Mouse (Mus musculus) spleen, postnatal 0 days (tissue): ENCODE measurements around the gene Eif4g2. TPM values are rescaled to one million over a fixed set of nuclear protein-coding genes. Genes with fewer than 3 reads are reported as not detected.

Experiments
- polyA plus RNA-seq: library from polyadenylated mRNA; unstranded; fragments of >200 nt; fragmentation: Nextera tagmentation; extraction: Ambion mirVana; gene quantifications from 2 replicates; pipeline ENCODE4 v1.2.1, GENCODE M21; 2015

Gene Eif4g2
- polyA plus RNA-seq = 322 and 348 TPM in 2 replicates

DNA sequence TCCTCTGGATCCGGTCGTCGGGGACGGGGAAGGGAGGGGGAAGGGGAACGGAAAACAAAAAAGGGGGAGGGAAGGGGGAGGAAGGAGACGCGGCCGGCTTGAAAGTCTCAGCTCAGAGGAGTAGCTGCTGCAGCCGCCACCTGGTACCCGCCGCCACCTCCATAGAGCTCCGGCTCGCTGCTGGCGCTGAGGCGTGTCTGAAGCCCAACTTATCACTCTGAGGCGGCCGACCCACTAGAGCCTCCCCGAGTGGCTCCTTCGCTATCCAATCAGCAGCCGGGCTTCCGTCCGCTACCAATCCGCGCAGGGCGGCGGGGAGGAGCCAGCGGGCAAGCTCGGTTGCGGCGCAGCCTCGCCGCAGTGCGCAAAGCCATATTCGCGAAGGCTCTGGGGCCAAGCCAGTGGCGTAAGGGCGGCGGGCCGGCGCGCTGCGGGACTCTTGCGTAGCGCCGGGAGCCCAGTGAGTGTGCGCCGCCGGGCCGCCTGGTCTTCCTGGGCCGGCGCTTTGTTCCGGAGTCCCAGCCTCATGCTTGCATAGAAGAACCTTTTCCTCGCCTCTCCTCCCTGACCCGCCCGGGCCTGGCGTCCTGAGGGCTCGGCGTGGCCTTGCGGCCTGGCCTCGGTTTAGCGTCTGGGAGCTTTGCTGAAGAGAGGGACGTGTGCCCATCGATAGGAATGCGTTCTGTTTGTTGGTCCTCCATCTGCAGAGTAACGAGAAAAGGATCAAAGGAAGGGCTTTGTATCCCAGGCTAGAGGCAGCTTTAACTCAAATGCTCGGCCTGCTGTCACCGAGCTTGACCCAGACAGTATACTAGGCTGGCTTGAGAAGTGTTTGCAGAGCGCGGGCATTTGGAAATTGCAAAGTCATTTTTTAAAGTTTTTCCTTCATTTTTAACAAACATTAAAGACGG, at the start of gene Eif4g2:
Gene Eif4g2, minus strand, starts transcription at position 209 of the 911 bp plus-strand sequence.

DNA sequence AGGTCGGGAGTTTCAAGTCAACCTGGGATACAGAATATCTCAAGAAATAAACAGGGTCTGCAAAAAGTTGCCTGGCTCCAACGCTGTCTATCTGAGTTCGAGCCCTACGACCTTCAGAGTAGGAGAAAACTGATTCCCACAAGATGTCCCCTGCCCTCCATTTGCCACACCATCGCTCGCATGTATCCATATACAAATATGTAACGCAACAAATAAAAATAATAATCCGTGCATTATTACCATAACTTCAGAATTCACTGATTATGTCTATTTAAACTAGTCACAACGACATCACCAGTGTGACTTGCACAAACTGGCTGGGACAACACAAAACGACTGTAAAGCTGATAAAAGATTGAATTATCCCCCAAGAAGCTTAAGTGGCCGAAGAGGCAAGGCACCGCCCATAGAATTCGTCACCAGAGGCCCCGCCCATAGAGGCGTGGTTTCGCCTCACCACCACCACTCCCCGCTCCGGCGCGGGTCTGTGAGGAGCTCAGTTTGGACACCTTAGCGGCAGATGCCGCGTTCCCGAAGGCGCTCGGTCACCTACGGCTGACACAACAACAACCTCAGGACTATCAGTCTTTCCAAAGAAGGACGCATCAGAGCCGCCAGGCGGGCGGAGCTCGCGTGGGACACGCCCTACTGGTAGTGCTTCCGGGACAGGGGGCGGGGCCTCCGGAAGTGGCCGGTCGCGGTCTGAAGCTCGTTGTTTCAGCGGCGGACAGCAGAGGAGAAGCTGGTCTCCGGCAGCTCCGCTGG, 54.4 kb downstream of the Eif4g2 start, which contains the start of gene Ctr9:
Gene Ctr9, plus strand, starts transcription at position 671 of the 765 bp plus-strand sequence.

Other genes with a start within 250 kb of the Eif4g2 start
- gene Rnf141, start 238.6 kb downstream of the Eif4g2 start, polyA plus RNA-seq = 25.9 and 27.7 TPM in 2 replicates
- gene Lyve1, start 219.8 kb downstream of the Eif4g2 start, polyA plus RNA-seq = 3.2 and 3.8 TPM in 2 replicates
- gene Mrvi1, start 100.6 kb downstream of the Eif4g2 start, polyA plus RNA-seq = 4.5 and 5.3 TPM in 2 replicates
- 26.4 and 29.0 TPM in 2 replicates for gene Ctr9, start 54.1 kb downstream of the Eif4g2 start, polyA plus RNA-seq